Mouse (Mus musculus) cerebellum, postnatal 4 days (tissue): ENCODE measurements at regions not wholly inside any gene's neighbourhood (a gene's known extent, or its start where the extent isn't known, plus 50 kb on each side); places are given as distances from the start of the nearest gene placed in this dataset.

Experiments
- DNase-seq, 2 experiments: peaks; one replicate each; pipeline ENCODE4 v3.0.0; 2022; ENCODE audit warnings: low spot score in 2 of 2, mixed read lengths in 1 of 2

DNA sequence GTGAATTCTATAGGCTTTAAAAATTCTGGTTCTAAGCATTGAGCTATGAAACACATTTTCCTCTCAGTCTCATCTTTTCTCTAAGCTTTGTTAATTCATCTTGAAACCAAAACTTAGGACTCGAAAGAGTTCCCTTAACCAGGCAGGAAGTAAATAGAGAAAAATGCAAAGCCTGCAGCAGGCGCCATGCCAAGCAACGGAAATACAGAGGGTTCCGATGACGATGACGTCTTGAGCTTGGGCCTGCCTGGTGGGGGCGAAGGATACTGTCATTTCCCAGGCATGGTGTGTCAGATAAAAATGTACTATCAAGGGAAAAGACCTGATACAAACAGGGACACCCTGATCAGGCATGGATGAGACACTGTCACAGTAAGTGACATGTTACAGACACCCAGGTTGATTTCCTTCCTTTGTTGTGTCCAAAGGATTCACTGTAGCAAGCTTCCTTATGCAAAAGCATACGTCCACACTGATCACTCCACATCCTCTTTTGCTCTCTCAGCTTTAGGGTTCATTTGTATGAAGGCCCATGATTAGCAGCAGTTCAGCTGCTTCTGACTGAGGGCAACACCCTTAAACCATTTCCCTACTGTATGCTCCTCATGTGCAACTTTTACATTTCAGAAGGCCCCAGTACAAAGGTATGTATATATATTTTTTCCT lies 135.0 kb downstream of the Cemip2 start:
- no peak for DNase-seq

DNA sequence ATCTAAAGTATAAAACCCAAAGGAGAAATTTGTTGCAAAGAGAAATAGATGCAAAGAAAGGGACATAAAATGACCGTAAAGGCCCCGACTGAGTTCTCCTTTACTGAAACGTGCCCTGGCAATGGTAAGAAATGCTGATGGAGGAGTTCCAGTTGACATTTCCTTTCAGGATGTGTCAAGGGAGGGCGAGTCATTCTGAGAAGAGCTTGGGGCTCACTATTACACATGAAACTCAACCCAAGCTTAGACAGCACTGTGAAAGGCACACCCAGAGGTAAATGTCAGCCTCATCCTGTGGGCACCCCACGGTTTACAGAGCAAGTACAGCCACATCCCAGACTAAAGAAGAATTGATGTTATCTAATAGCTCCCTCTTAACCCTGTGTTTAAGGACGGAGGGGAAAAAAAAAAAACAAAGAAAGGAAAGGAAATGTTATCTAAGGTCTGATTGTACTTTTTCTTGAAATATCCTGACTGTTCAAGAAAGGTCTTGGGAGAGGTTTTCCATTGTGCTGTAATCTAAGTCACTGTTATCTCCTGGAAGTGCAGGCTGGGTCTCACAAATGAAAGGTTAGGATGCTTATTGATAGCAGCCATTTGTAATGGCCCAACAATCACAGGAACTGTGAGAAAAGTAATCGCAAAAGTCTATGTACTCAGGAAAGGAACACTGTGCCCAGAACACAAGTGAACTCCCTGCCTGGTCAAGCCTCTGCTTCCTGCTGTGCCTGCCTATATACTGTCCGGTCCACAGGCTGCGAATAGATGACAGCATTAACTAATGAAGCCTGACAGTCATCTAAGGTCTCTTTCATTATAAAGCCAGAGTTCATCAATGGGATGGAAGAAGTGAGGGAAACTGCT lies 135.8 kb downstream of the Cemip2 start:
- DNase-seq, result no peak

DNA sequence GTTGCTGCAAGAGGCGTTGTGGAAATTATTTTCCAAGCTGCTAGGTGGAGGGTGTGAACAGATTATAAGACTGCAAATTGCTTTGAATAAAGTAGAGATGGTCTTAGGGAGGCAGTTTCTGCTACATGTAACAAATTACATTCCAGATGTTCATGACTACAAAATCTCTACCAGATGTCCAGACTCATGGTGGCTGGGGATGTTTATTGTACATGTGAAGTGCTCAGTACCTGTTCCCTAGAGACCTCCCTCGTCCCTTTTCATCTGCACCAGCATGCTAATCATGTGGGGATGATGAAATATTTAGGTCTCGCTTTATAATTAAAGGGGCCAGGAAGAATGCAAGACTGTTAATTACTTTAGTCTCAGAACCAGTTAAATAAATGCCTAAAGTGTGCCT lies 136.5 kb downstream of the Cemip2 start:
- DNase-seq, result no peak

DNA sequence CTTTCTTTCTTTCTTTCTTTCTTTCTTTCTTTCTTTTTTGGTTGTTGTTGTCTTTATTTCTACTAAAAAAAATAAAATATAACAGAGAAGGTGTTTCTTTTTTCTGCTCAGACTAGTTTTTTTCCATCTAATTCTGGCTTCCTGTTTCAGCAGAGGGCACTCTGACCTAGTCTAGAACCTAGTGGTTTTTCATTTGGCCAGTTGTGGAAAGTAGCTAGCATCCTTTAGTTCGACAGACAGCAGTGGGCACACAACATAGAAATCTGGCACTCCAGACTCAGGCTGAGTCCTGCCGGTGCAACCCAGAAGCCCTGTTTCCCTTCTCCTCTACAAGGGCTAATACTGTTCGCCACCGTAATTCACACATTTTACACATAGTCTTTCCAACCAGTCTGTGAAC lies 140.0 kb downstream of the Cemip2 start:
- no peak for DNase-seq

DNA sequence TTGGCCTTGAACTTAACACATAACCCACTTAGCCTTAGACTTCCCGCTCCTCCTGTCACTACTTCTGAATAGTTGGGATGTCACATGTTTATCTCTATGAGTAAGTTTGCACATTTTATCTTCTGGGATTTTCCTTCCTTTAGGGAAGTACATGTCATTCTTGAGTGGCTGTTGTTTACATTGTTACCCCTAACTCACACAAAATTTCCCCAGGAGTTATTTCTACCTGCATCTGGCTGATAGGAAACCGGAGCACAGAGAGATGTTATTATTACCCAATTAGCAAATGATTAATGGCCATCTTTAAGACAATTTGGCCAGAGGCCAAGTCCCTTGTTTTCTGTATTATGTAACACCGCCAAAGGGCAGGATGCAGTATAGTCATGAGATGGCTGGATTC lies 140.9 kb downstream of the Cemip2 start:
- no peak for DNase-seq

DNA sequence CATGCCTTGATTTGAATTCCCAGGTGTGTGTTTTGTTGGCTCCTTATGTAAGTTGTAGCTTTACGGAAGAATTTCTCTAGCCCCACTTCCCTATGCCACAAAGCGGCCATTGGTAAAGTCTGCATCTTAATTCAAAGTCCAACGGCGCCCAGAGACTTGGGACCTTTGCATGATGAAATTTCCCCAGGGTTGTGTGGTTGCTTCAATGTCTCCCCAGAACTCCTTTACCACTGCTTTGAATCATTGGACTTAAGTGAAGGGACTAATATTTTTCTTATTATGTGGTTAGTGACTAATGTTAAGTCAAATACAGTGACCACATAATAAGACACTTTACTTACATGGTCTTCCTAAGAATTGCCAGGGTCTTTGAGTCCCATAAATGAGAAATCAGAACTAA lies 162.0 kb downstream of the Cemip2 start:
- DNase-seq, result no peak

DNA sequence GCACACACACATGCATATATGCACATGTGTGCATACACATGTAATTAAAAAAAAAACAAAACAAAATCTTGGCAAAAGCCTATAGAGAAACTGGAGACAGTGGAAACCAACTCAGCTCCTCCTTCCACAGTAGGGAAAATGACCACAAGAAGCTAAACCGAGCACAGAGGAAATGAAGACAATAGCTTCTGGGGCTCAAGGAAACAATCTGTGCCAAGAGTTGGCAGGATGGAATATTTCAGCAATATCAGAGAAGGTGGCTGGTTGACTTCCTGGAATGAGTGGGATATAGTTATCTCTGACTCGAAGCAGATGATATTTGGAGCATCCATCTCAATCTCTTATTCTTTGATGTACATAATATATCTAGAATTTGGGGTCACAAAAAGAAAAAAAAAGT lies 163.6 kb downstream of the Cemip2 start:
- no peak for DNase-seq

DNA sequence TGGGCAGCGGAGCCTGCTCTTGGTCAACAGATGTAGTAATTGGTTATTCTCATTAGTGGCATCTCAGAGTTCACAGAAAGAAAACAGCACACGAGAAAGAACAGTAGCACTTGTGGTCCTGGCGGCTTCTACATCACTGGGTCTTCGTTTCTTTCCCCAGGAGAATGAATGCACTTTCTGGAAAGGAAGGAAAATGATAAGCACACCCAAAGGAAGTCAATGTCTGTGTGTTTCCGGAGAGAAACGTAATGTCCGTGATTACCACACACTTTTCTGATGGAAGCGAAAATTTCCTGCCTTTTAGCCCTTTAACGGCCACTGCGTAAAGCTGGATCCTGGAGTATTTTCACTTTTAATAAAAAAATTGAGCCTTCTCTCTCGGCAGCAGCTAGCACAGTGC lies 164.1 kb downstream of the Cemip2 start:
- no peak for DNase-seq

DNA sequence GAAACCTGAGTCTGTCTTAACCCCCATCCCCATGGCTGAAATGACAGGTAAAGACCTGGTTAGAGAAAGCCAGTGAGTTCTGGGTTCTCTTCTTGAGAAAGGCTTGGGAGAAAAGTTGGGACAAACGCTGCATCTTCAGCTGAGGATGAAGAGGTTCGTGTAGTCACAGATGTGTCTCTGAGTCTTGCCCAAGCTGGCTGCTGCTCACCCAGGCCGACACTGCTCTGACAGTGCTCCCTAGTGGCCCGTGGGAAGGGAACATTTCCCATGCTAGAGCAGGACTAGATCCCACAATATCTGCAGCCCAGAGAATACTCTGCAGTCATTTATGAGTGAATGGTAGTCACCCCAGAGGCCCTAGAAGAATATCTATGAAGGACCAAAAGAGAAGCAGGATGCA lies 165.3 kb downstream of the Cemip2 start:
- no peak for DNase-seq

DNA sequence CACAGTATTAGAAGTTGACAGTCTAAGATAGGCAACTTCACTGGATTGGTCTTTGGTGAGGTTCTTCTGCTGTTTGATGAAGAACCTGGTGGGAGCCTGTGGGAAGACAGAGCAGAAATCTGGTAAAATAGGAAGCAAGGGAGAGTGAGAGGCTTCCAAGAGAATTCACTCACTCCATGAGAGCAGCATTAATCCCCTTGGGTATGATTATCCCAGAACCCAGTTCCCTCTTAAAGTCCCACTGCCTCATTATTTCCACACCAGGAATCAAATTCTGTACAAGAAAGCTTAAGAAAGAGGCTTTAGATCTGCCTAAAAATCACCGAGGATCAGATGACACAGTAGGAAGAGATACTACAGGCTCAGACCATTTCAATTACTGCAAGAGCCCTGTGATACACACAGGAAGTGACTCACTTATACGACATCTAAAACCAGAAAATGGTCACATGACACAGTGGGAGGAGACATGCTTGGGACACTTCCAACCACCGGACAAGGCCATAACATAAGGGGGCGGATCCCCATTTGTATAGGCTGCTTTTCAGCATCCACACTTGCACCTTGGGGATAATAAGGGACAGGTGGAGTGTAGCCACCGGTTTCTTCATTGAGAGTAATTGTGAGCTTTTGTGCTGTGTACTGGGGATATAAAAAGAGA lies 168.2 kb downstream of the Cemip2 start:
- no peak for DNase-seq

DNA sequence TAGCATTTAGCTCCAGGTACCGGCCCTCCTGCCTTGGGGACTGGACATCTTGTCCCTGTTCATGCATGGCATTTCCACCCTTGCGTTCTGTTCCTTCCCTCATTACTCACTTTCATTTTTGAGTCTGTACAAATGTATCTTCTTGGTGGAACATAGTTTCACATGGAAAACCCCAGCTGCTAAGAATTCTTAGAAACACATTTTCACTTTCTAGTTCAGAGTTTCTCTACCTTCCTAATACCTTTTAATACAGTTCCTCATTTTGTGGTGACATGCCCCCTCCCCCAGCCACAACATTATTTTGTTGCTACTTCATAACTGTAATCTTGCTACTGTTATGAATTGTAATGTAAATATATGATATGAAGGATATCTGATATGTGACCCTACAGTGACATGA lies 169.9 kb downstream of the Cemip2 start:
- DNase-seq, result no peak

DNA sequence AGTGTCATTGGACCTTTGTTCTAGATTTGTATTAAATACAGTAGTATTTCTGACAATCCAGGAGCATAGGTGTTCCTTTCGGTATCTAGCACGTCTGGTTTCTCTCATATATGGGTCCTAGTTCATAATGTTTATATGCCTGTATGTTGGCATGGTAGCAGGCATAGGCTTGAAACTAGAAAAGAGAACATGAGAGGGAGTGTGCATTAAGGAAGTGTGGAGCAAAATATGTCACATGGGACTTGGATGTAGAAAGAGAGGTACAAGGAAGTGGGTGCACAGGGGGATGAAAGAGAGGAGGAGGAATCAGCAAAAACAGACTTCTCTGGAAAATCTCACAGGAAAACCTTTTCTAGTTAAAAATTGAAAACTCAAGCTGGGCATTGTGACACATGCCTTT lies 176.2 kb upstream of the Trpm3 start:
- no peak for DNase-seq

DNA sequence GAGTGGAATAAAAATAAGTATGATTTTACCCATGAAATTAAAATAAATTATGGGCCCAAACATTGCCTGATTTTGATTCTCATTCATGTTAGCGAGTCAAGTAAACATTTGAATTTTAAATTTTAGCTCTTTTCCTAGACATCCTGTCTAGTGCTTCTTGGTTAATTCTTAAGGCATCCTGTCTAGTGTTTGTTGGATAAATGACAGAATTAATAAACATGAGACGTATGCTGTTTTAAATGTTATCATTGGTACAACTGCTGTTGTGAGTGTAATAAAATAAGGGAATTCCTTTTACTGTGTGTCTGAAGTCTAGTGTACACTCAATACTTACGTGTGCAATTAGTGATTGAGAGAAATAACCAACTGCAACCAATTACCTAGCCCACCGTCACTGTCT lies 149.0 kb upstream of the Trpm3 start:
- no peak for DNase-seq

DNA sequence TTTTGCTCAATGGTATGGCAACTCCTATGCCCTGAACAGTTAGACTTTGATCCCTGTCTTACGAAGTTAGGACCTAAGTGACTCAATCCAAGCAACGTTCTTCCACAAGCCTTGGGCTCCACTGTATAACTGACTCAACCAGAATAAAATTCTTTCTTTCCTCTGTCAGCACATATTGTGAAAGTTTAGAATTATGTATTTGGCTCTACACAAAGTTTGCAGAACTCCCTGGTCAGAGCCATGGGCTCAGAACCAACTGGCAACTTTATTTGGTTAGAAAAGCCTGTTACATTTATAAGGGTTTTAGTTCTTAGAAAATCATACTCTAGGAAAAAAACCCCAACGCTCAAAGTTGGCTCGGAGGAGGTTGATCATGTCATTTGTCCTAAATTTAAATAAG lies 147.9 kb upstream of the Trpm3 start:
- DNase-seq, result no peak

DNA sequence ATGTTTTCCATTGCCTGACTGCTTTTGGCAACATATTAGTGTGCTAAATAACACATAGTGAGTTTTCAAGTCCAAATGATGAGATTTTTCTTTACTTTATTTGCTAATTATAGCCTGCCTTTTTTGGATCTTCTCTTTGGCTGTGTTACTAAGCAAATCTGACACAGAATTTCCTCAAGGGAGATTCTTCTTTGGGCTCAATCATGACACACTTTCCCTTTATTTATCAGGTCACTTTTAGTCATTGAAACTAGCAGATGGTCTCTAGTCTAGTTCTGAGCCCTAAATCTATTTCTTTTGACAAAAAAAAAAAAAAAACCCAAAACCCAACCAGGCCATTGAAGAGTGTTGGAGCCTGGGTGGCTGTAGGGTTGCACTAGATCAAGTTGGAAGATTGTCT lies 147.4 kb upstream of the Trpm3 start:
- DNase-seq, result no peak

DNA sequence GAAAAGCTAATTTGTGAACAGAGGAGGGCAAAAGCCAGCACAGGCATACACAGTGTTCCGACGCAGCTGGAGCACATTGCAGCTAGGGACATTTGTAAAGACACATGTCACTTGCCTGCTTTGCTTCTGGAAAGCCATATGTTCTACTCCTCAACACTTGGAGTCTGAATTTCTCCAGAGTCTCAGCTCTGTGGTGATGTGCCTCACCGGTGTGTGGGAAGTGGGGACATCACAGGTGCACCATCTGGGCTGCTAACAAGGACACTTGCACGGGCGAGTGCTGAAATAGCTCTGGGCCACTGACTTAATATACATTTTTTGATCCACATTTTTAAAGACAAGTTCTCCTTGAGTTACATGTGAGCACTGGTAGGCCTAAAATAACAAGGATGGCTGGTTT lies 139.2 kb upstream of the Trpm3 start:
- no peak for DNase-seq

DNA sequence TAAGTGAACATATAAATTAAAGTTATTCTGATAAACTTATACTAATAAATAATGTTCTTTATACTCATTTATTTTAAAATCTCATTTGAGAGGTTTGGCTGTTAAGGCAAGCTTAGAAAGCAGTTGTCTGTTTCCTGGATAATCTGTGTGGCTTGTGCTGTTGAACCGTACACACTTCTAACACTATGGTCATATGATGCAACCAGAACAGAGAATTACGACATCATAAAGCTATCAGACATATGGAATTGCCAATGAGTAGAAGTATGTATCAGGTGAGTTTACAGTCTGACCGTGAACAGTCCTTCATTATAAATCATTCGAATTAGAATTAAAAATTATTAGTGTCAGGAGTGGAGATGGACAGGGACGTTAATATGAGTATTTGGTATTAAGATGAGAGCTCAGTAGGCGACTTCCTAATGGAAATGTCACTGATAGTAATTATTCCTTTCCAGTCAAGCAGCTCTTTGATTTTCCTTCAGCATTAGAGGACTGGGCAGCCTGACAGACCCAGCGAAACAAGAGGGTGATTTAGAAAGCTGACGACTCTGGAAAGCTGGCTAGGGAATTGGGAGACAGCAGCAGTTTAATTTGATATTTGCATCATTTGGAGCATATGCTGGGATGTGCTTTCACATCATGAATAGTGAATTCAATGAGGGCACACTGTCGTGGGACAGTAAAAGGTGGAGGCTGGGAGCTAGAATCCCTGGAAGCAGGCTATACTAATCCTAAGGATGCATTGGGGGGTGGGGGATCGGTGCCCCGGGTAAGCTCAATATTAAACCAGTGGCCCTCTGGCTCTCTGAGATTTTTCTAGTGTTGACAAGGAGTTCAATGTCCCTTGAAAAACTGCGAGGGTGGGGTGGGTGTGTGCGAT lies 130.6 kb upstream of the Trpm3 start:
- no peak for DNase-seq

DNA sequence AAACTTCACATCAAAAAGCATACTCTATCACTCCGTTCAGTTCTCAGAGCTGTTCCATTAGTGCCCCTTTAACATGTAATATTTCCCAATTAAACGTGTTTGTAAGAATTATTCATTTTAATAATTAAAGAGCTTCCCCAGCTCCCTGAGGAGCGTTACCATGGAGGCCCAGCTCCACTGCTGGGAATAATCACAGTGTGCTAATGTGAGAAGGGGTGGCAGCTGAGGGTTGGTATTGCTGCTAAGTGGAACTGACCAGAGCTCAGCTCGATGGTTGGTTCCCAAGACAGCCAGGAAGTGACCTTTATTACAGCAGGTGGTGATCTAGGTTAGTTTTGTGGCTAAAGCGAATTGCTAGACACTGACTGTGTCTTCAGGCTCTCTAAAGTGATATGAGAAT lies 128.6 kb upstream of the Trpm3 start:
- DNase-seq, result no peak

DNA sequence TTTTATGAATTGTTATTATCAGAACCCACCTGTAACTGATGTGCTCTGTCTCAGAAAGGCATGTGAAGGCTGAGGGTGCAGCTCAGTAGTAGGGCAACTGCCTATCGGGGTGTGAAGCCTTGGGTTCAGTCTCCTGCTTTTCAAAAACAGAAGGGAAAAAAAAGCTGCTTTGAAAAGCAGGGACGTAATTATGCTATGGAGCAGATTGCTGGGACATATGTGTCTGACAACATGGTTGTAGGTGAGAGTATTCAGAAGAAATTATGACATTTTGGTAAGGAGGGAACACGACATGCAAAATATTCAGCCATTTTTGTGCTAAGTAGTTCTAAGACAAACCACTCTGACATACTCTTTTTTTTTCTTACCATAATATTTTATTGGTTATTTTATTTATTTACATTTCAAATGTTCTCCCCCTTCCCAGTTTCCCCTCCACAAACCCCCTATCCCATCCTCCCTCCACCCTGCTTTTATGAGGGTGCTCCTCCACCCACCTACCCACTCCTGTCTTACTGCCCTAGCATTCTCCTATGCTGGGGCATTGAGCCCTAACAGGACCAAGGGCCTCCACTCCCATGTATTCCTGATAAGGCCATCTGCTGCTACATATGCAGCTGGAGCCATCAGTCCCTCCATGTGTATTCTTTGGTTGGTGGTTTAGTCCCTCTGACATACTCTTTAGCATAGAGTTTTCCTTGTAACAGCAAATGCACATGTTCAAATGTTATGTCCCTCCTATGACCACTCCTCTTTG lies 122.8 kb upstream of the Trpm3 start:
- no peak for DNase-seq

DNA sequence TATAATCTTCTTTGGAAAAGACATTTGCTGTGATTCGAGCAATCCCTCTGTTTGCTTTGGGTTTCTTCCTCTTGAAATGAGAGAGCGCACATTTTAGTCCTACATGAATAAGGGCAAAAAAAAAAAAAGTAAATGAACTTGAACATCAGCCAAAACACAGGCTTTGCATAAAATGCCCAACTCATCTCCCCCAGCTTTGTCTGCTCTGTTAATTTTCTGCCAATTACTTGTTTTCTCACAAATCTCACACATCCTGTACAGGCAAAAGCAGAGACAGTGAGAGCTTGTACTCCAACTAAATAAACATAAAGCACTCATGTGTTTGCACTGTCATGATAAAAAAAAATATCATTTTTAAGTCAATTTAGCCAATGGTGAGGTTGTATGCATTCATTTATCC lies 121.4 kb upstream of the Trpm3 start:
- DNase-seq, result no peak

DNA sequence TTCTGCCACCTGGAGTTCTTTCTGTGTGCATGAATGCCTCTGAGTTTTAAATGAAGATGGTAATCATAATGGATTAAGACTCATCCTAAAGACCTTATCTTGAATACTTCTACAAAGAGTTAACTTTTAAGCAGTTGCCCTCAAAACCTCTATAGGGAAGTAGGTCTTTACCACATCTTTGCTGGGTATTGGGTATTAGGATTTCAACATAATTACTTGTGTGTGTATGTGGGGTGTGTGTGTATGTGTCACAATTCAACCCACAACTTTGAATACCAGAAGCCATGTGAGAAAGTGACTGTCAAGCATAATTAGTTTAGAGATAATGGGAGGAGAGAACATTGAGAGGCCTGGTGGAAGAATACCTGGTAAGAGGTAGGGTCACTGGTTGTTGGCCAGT lies 111.3 kb upstream of the Trpm3 start:
- DNase-seq, result no peak
